ENCODE assay signal across 28 mouse cellular contexts in genomic region chr8:77794911-77795310, GRCm38 (mm10).
DNase-seq lines count a peak whose midpoint lies in the region; ATAC-seq and TF ChIP-seq lines count a peak whose summit lies in the region.
"Had no signal": no experiment of that assay in that cellular context is flagged by ENCODE, and none has a peak within 500 bp of the region (broad histone marks: within the 10 kb centered on the region; RNA-seq: fewer than 3 reads in every experiment).

No protein-coding gene starts in this region.

- H3K9ac ChIP-seq in kidney, embryonic 14.5 days (ENCODE audit: low read depth, low read length) = no peak overlapping the region
- no peak overlapping the region for H3K9ac ChIP-seq in lung, postnatal 0 days (replicated peaks; ENCODE audit: low read depth)
- H3K9ac ChIP-seq: embryonic facial prominence, embryonic 12.5 days; embryonic facial prominence, embryonic 15.5 days; forebrain, postnatal 0 days; heart, embryonic 12.5 days; heart, embryonic 15.5 days; hindbrain, embryonic 14.5 days had no signal

- H3K4me1 ChIP-seq in kidney, adult 2 months (ENCODE audit: control insufficient read depth, insufficient read depth, low read length) = peaks cover 4% of the 10 kb centered on the region; the same call in 1 of the 2 replicates
- H3K4me1 ChIP-seq in kidney, embryonic 14.5 days (ENCODE audit: control insufficient read depth, insufficient read depth, low read length) = no peaks in the 10 kb centered on the region
- no peaks in the 10 kb centered on the region for H3K4me1 ChIP-seq in lung, postnatal 0 days (ENCODE audit: insufficient read depth, low read depth, low read length)
- H3K4me1 ChIP-seq: embryonic facial prominence, embryonic 12.5 days; embryonic facial prominence, embryonic 15.5 days; heart, embryonic 12.5 days; heart, embryonic 15.5 days had no signal

- no peaks in the 10 kb centered on the region for H3K36me3 ChIP-seq in kidney, adult 2 months (ENCODE audit: control insufficient read depth, insufficient read depth, low read length)
- no peaks in the 10 kb centered on the region for H3K36me3 ChIP-seq in kidney, embryonic 14.5 days (ENCODE audit: control insufficient read depth, insufficient read depth, low read length)
- no peaks in the 10 kb centered on the region for H3K36me3 ChIP-seq in lung, postnatal 0 days (ENCODE audit: insufficient read depth, low read length)
- H3K36me3 ChIP-seq: embryonic facial prominence, embryonic 12.5 days; embryonic facial prominence, embryonic 15.5 days; G1E; heart, embryonic 12.5 days; heart, embryonic 15.5 days had no signal

- no peak for TF ChIP-seq CTCF in kidney, adult 2 months (conservative IDR thresholded peaks at IDR 0.05; ENCODE audit: insufficient read depth, insufficient read length, low read depth, low read length)
- no peak for TF ChIP-seq CTCF in lung, postnatal 0 days (IDR thresholded peaks at IDR 0.05)

- no peaks in the 10 kb centered on the region for H3K9me3 ChIP-seq in kidney, embryonic 14.5 days (ENCODE audit: control insufficient read depth, low read length)
- no peaks in the 10 kb centered on the region for H3K9me3 ChIP-seq in lung, postnatal 0 days (ENCODE audit: low read length)
- H3K9me3 ChIP-seq: embryonic facial prominence, embryonic 12.5 days; embryonic facial prominence, embryonic 15.5 days; G1E; heart, embryonic 12.5 days; heart, embryonic 15.5 days had no signal

- H3K27me3 ChIP-seq in kidney, adult 2 months (replicated peaks; ENCODE audit: control insufficient read depth, insufficient read depth, low read length) = no peaks in the 10 kb centered on the region
- no peaks in the 10 kb centered on the region for H3K27me3 ChIP-seq in kidney, embryonic 14.5 days (ENCODE audit: control insufficient read depth, insufficient read depth, low read length)
- H3K27me3 ChIP-seq in lung, postnatal 0 days (replicated peaks; ENCODE audit: insufficient read depth, low read length) = no peaks in the 10 kb centered on the region
- H3K27me3 ChIP-seq: embryonic facial prominence, embryonic 12.5 days; embryonic facial prominence, embryonic 15.5 days; heart, embryonic 12.5 days; heart, embryonic 15.5 days had no signal

- no peak overlapping the region for H3K4me2 ChIP-seq in kidney, embryonic 14.5 days (replicated peaks; ENCODE audit: low read depth, low read length)
- no peak overlapping the region for H3K4me2 ChIP-seq in lung, postnatal 0 days (replicated peaks; ENCODE audit: low read depth, low read length)
- H3K4me2 ChIP-seq: embryonic facial prominence, embryonic 12.5 days; embryonic facial prominence, embryonic 15.5 days; heart, embryonic 12.5 days; heart, embryonic 15.5 days; hindbrain, embryonic 14.5 days had no signal

- no peak overlapping the region for H3K27ac ChIP-seq in kidney, adult 2 months (ENCODE audit: insufficient read depth, low read depth, low read length)
- no peak overlapping the region for H3K27ac ChIP-seq in kidney, embryonic 14.5 days (ENCODE audit: low read depth, low read length)
- no peak overlapping the region for H3K27ac ChIP-seq in lung, postnatal 0 days (ENCODE audit: low read length)
- H3K27ac ChIP-seq: embryonic facial prominence, embryonic 12.5 days; embryonic facial prominence, embryonic 15.5 days; gastrocnemius, adult 2 months; heart, embryonic 15.5 days; hindbrain, embryonic 14.5 days had no signal

- H3K4me3 ChIP-seq in kidney, adult 2 months (ENCODE audit: insufficient read depth, low read depth, low read length) = no peak overlapping the region
- no peak overlapping the region for H3K4me3 ChIP-seq in kidney, embryonic 14.5 days (ENCODE audit: low read length)
- no peak overlapping the region for H3K4me3 ChIP-seq in lung, postnatal 0 days (ENCODE audit: low read depth, low read length)
- H3K4me3 ChIP-seq: embryonic facial prominence, embryonic 12.5 days; embryonic facial prominence, embryonic 15.5 days; gastrocnemius, adult 2 months; heart, embryonic 12.5 days; heart, embryonic 15.5 days had no signal

- ATAC-seq in kidney, embryonic 14.5 days (ENCODE audit: low FRiP score, low TSS enrichment) = no peak
- no peak for ATAC-seq in lung, postnatal 0 days
- ATAC-seq: forebrain, embryonic 14.5 days; forebrain, postnatal 0 days; Patski had no signal

- no peak for TF ChIP-seq POLR2A in kidney, adult 2 months (IDR thresholded peaks at IDR 0.05; ENCODE audit: low read depth, low read length)

- peak; percentile 59 for DNase-seq in kidney, adult 2 months
- peak; percentile 51 for DNase-seq in kidney, postnatal 14 days
- no peak for DNase-seq in kidney, postnatal 4 days
- peak; percentile 2 for DNase-seq in lung, postnatal 0 days (ENCODE audit: low spot score)
- no peak for DNase-seq in lung, postnatal 25 days (ENCODE audit: low spot score)
- no peak for DNase-seq in c-Kit-positive CD71-positive TER-119-positive erythroid progenitor cells, embryonic 14.5 days (ENCODE audit: low spot score)
- DNase-seq: adrenal gland, postnatal 10 days; adrenal gland, postnatal 36 days; B cell, adult 2 months; cerebellum, adult 11 months; cerebellum, adult 2 months; cerebellum, adult 9-11 months; cerebellum, postnatal 25 days; forebrain, postnatal 0 days; gastrocnemius, adult 2 months; gastrocnemius, postnatal 14 days; heart, adult 11 months; heart, postnatal 10 days; heart, postnatal 36 days had no signal

- TF ChIP-seq EP300 in lung, postnatal 0 days (IDR thresholded peaks at IDR 0.05) = no peak

- 29% methylated on average over 1 of the region's 1 CpGs for WGBS in kidney, adult 2 months
- WGBS in kidney, embryonic 14.5 days = 88% methylated on average over 1 of the region's 1 CpGs
- WGBS in lung, postnatal 0 days = 64% methylated on average over 1 of the region's 1 CpGs

Comparison
In these comparisons a context has a peak if more than half of its experiments do, and no peak if none do; other contexts are left out.
1. DNase-seq: peak in kidney, adult 2 months (single experiment), kidney, postnatal 14 days (single experiment) and lung, postnatal 0 days (single experiment); none in kidney, postnatal 4 days (0 of 2), lung, postnatal 25 days (single experiment) and c-Kit-positive CD71-positive TER-119-positive erythroid progenitor cells, embryonic 14.5 days (single experiment).